Mouse (Mus musculus) activated CD4-positive, CD25-positive, alpha-beta regulatory T cell, adult 9 weeks (primary cell): Measurements from ENCODE around the gene Olfr331. TPM values are rescaled to one million over a fixed set of nuclear protein-coding genes. Genes with fewer than 3 reads are reported as not detected.

Source experiments
- polyA plus RNA-seq: library from polyadenylated mRNA; unstranded; fragments of 100-300 nt; shearing (Covaris generic); gene quantifications from one replicate; pipeline ENCODE4 v1.2.1, GENCODE M21; 2017

Gene Olfr331
- polyA plus RNA-seq = not detected

GRCm38 (mm10) chr11:58502472-58502871, at the start of gene Olfr331:
Gene Olfr331 (minus strand): TSS chr11:58502572.

GRCm38 (mm10) chr11:58546322-58546721, 44.0 kb upstream of the Olfr331 start, which contains the start of gene Olfr329-ps:
Gene Olfr329-ps (minus strand): TSS chr11:58546422.

GRCm38 (mm10) chr11:58534736-58535135, 32.4 kb upstream of the Olfr331 start, which contains the start of gene Olfr330:
Gene Olfr330 (minus strand): TSS chr11:58534836.

GRCm38 (mm10) chr11:58492455-58492854, 9.9 kb downstream of the Olfr331 start, which contains the start of gene Olfr332:
Gene Olfr332 (minus strand): TSS chr11:58492555.

DNA sequence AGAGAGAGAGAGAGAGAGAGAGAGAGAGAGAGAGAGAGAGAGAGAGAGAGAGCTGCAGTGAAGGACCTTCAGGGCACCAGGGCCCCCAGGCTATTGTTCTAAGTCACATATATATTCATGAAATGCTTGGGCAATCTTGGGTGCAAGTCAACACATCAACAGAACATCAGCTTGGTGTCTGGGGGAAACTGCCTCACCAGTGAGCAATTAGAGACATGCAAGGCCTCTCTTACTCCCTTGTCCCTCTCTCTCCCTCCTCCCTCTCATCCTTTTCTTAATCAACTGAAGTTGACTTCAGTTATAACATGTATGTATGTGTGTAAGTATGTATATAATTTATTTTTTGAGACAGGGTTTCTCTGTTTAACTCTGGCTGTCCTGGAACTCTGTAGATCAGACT, 40.2 kb downstream of the Olfr331 start, which contains the start of gene Olfr30:
Gene Olfr30, minus strand, starts transcription at position 101 of the 400 bp plus-strand sequence.

GRCm38 (mm10) chr11:58452759-58453158, 49.6 kb downstream of the Olfr331 start, which contains the start of gene Lypd9:
Gene Lypd9 (minus strand): TSS chr11:58452923.

Other genes starting within 250 kb of the Olfr331 start
- not detected for gene 4930438A08Rik, start 227.8 kb downstream of the Olfr331 start, polyA plus RNA-seq
- 22.4 TPM for gene Zfp692, start 195.5 kb downstream of the Olfr331 start, polyA plus RNA-seq
- 43.6 TPM for gene Zfp672, start 172.2 kb downstream of the Olfr331 start, polyA plus RNA-seq
- 27.3 TPM for gene Sh3bp5l, start 171.8 kb downstream of the Olfr331 start, polyA plus RNA-seq
- not detected for gene Lypd8, start 123.5 kb downstream of the Olfr331 start, polyA plus RNA-seq
- not detected for gene 1810065E05Rik, start 81.5 kb downstream of the Olfr331 start, polyA plus RNA-seq
- gene Gm12253, start 70.0 kb downstream of the Olfr331 start, polyA plus RNA-seq = not detected
- gene Lypd9, start 49.6 kb downstream of the Olfr331 start, polyA plus RNA-seq = not detected
- not detected for gene Olfr30, start 40.3 kb downstream of the Olfr331 start, polyA plus RNA-seq
- gene Olfr332, start 10.0 kb downstream of the Olfr331 start, polyA plus RNA-seq = 0.07 TPM
- gene Olfr330, start 32.3 kb upstream of the Olfr331 start, polyA plus RNA-seq = not detected
- gene Olfr329-ps, start 43.9 kb upstream of the Olfr331 start, polyA plus RNA-seq = not detected
- not detected for gene Olfr328, start 53.1 kb upstream of the Olfr331 start, polyA plus RNA-seq
- gene Olfr224, start 68.0 kb upstream of the Olfr331 start, polyA plus RNA-seq = not detected
- not detected for gene Olfr325, start 75.2 kb upstream of the Olfr331 start, polyA plus RNA-seq
- gene Olfr324, start 92.5 kb upstream of the Olfr331 start, polyA plus RNA-seq = not detected
- not detected for gene 2210407C18Rik, start 113.5 kb upstream of the Olfr331 start, polyA plus RNA-seq
- gene Olfr323, start 127.9 kb upstream of the Olfr331 start, polyA plus RNA-seq = not detected
- not detected for gene Trim58, start 137.9 kb upstream of the Olfr331 start, polyA plus RNA-seq
- not detected for gene Olfr322, start 156.2 kb upstream of the Olfr331 start, polyA plus RNA-seq
- gene Olfr320, start 178.5 kb upstream of the Olfr331 start, polyA plus RNA-seq = not detected
- gene Olfr319, start 196.6 kb upstream of the Olfr331 start, polyA plus RNA-seq = not detected
- gene Olfr318, start 221.4 kb upstream of the Olfr331 start, polyA plus RNA-seq = not detected
- not detected for gene Olfr317, start 236.6 kb upstream of the Olfr331 start, polyA plus RNA-seq